Mouse (Mus musculus) myocyte (in vitro differentiated cells): Measurements from ENCODE around the gene Abca3. TPM values are rescaled to one million over a fixed set of nuclear protein-coding genes. Genes with fewer than 3 reads are reported as not detected.

Source experiments
- H3K27me3 ChIP-seq: one replicate; pipeline ENCODE4 v1.6.1; 2011; ENCODE audit not compliant: control insufficient read depth, insufficient read depth, insufficient read length
- H3K36me3 ChIP-seq: one replicate; pipeline ENCODE4 v1.6.1; 2011; ENCODE audit not compliant: control insufficient read depth, insufficient read depth
- H3K4me2 ChIP-seq: one replicate; pipeline ENCODE4 v1.6.1; 2011; ENCODE audit warnings: low read depth, control low read depth
- H3K4me3 ChIP-seq: one replicate; pipeline ENCODE4 v1.5.1; 2011; ENCODE audit warnings: mild to moderate bottlenecking, control low read depth, moderate library complexity
- H3K79me2 ChIP-seq: one replicate; pipeline ENCODE4 v1.6.1; 2011; ENCODE audit not compliant: control insufficient read depth, insufficient read depth
- H3ac ChIP-seq: one replicate; pipeline ENCODE4 v1.6.1; 2011; ENCODE audit not compliant: control insufficient read depth, insufficient read length
- CEBPB ChIP-seq: IDR thresholded peaks from 2 replicates; pipeline ENCODE4 v1.6.1; 2011; ENCODE audit warnings: mild to moderate bottlenecking, moderate library complexity; ENCODE audit not compliant: poor library complexity, insufficient read depth, severe bottlenecking
- E2F4 ChIP-seq: IDR thresholded peaks from one replicate; pipeline ENCODE4 v1.6.1; 2011; ENCODE audit warnings: mild to moderate bottlenecking, control low read depth, moderate library complexity; ENCODE audit not compliant: insufficient read depth
- MAX ChIP-seq: IDR thresholded peaks from one replicate; pipeline ENCODE4 v1.6.1; 2011; ENCODE audit warnings: low read depth, mild to moderate bottlenecking, control low read depth
- MYOD1 ChIP-seq, 3 experiments: IDR thresholded peaks; one replicate each; pipeline ENCODE4 v1.6.1; 2011; ENCODE audit warnings: control low read depth in 2 of 3, low read depth in 2 of 3, mild to moderate bottlenecking in 2 of 3, moderate library complexity in 1 of 3; ENCODE audit not compliant: insufficient read length in 2 of 3, control insufficient read depth in 1 of 3
- MYOG ChIP-seq, 3 experiments: IDR thresholded peaks; one replicate each; pipeline ENCODE4 v1.6.1; 2011; ENCODE audit warnings: control low read depth in 2 of 3, low read depth in 2 of 3, mild to moderate bottlenecking in 2 of 3; ENCODE audit not compliant: insufficient read length in 2 of 3, control insufficient read depth in 1 of 3, insufficient read depth in 1 of 3
- POLR2A ChIP-seq: IDR thresholded peaks from one replicate; pipeline ENCODE4 v1.6.1; 2011; ENCODE audit warnings: low read depth, mild to moderate bottlenecking, control low read depth, moderate library complexity; ENCODE audit not compliant: insufficient read length
- POLR2AphosphoS2 ChIP-seq: IDR thresholded peaks from one replicate; pipeline ENCODE4 v1.6.1; 2011; ENCODE audit warnings: low read depth, control low read depth; ENCODE audit not compliant: insufficient read length
- REST ChIP-seq: IDR thresholded peaks from one replicate; pipeline ENCODE4 v1.6.1; 2011; ENCODE audit warnings: mild to moderate bottlenecking, control low read depth, moderate library complexity; ENCODE audit not compliant: insufficient read depth, insufficient read length
- SRF ChIP-seq: IDR thresholded peaks from one replicate; pipeline ENCODE4 v1.6.1; 2011; ENCODE audit warnings: low read depth; ENCODE audit not compliant: control insufficient read depth, insufficient read length
- TCF12 ChIP-seq: IDR thresholded peaks from one replicate; pipeline ENCODE4 v1.6.1; 2011; ENCODE audit warnings: mild to moderate bottlenecking, control low read depth; ENCODE audit not compliant: poor library complexity, insufficient read depth, severe bottlenecking
- TCF3 ChIP-seq: IDR thresholded peaks from one replicate; pipeline ENCODE4 v1.6.1; 2011; ENCODE audit warnings: low read depth, control low read depth; ENCODE audit not compliant: insufficient read length
- USF1 ChIP-seq: IDR thresholded peaks from one replicate; pipeline ENCODE4 v1.6.1; 2011; ENCODE audit warnings: low read depth, mild to moderate bottlenecking, control low read depth, moderate library complexity
- polyA plus RNA-seq: library from polyadenylated mRNA; unstranded; fragments of >200 nt; fragmentation: generic; extraction: Trizol; gene quantifications from one replicate; pipeline ENCODE4 v1.2.1, GENCODE M21; 2012; ENCODE audit warnings: missing spikeins

Gene Abca3
- polyA plus RNA-seq, 1 experiment = 1.4 TPM

- no peak overlapping the region for H3ac ChIP-seq
Measured at GRCm38 (mm10) chr17:24375094-24375712, 23.5 kb downstream of the Abca3 start.

GRCm38 (mm10) chr17:24375886-24376285 is 24.1 kb downstream of the Abca3 start:
- TF ChIP-seq POLR2AphosphoS2 (no peak), SRF (no peak), POLR2A (no peak), E2F4 (no peak), TCF12 (no peak), REST (no peak), MYOG (IDR thresholded peaks at IDR 0.05; ENCODE audit: control insufficient read depth in 1 of 3, insufficient read depth in 1 of 3, insufficient read length in 2 of 3, low read depth in 2 of 3) (no peak), CEBPB (no peak), MAX (no peak), USF1 (no peak), TCF3 (no peak), MYOD1 (IDR thresholded peaks at IDR 0.05; ENCODE audit: control insufficient read depth in 1 of 3, insufficient read length in 2 of 3, low read depth in 2 of 3) (no peak)
- Histone ChIP-seq H3K36me3 (no peaks in the 10 kb centered on the region), H3K27me3 (peaks cover 24% of the 10 kb centered on the region), H3K4me2 (no peak overlapping the region), H3ac (no peak overlapping the region), H3K4me3 (no peak overlapping the region), H3K79me2 (no peaks in the 10 kb centered on the region)

More at GRCm38 (mm10) chr17:24375094-24375712, 23.5 kb downstream of the Abca3 start:
- TF ChIP-seq CEBPB = no peak
- no peak for TF ChIP-seq USF1
- TF ChIP-seq REST = no peak
- no peak for TF ChIP-seq TCF3
- TF ChIP-seq TCF12 = no peak
- no peak for TF ChIP-seq MYOG (IDR thresholded peaks at IDR 0.05; ENCODE audit: control insufficient read depth in 1 of 3, insufficient read depth in 1 of 3, insufficient read length in 2 of 3, low read depth in 2 of 3)
- no peak for TF ChIP-seq MYOD1 (IDR thresholded peaks at IDR 0.05; ENCODE audit: control insufficient read depth in 1 of 3, insufficient read length in 2 of 3, low read depth in 2 of 3)
- TF ChIP-seq POLR2A = no peak
- TF ChIP-seq SRF = no peak
- TF ChIP-seq POLR2AphosphoS2 = no peak
- TF ChIP-seq E2F4 = no peak
- no peak for TF ChIP-seq MAX
- H3K4me3 ChIP-seq = no peak overlapping the region
- no peak overlapping the region for H3K4me2 ChIP-seq
- H3K27me3 ChIP-seq = peaks cover 24% of the 10 kb centered on the region
- no peaks in the 10 kb centered on the region for H3K36me3 ChIP-seq
- H3K79me2 ChIP-seq = no peaks in the 10 kb centered on the region

- peaks cover 29% of the 10 kb centered on the region for H3K27me3 ChIP-seq
- no peak overlapping the region for H3K4me2 ChIP-seq
- H3ac ChIP-seq = no peak overlapping the region
- TF ChIP-seq POLR2A = no peak
- TF ChIP-seq TCF12 = no peak
- no peak for TF ChIP-seq MYOG (IDR thresholded peaks at IDR 0.05; ENCODE audit: control insufficient read depth in 1 of 3, insufficient read depth in 1 of 3, insufficient read length in 2 of 3, low read depth in 2 of 3)
- no peak for TF ChIP-seq USF1
- TF ChIP-seq SRF = no peak
- TF ChIP-seq MYOD1 (IDR thresholded peaks at IDR 0.05; ENCODE audit: control insufficient read depth in 1 of 3, insufficient read length in 2 of 3, low read depth in 2 of 3) = no peak
- no peak for TF ChIP-seq CEBPB
- no peak for TF ChIP-seq POLR2AphosphoS2
- TF ChIP-seq MAX = no peak
- TF ChIP-seq REST = no peak
- TF ChIP-seq TCF3 = no peak
- no peak for TF ChIP-seq E2F4
- H3K4me3 ChIP-seq = no peak overlapping the region
- H3K36me3 ChIP-seq = no peaks in the 10 kb centered on the region
- H3K79me2 ChIP-seq = no peaks in the 10 kb centered on the region
Measured at GRCm38 (mm10) chr17:24378496-24378895, 26.7 kb downstream of the Abca3 start.

GRCm38 (mm10) chr17:24383789-24384188 is 32.0 kb downstream of the Abca3 start:
- H3K79me2 ChIP-seq = no peaks in the 10 kb centered on the region
- H3K36me3 ChIP-seq = no peaks in the 10 kb centered on the region
- H3K27me3 ChIP-seq = peaks cover 50% of the 10 kb centered on the region
- TF ChIP-seq E2F4 (no peak), USF1 (no peak), TCF3 (no peak), SRF (no peak), REST (no peak), MAX (no peak), MYOG (IDR thresholded peaks at IDR 0.05; ENCODE audit: control insufficient read depth in 1 of 3, insufficient read depth in 1 of 3, insufficient read length in 2 of 3, low read depth in 2 of 3) (no peak), POLR2AphosphoS2 (no peak), TCF12 (no peak), POLR2A (no peak), CEBPB (no peak), MYOD1 (IDR thresholded peaks at IDR 0.05; ENCODE audit: control insufficient read depth in 1 of 3, insufficient read length in 2 of 3, low read depth in 2 of 3) (no peak)
- no peak overlapping the region for H3ac ChIP-seq
- H3K4me3 ChIP-seq = no peak overlapping the region
- H3K4me2 ChIP-seq = no peak overlapping the region
